Mouse (Mus musculus) lung, embryonic 16.5 days (tissue): ENCODE measurements at regions not wholly inside any gene's neighbourhood (a gene's known extent, or its start where the extent isn't known, plus 50 kb on each side); places are given as distances from the start of the nearest gene placed in this dataset.
A peak's percentile ranks its signal among the peaks of the same experiment; 100 is the strongest.

Source experiments
- ATAC-seq: fragments of 200-750 bp; cut with Nextera tagmentation; 2 replicates; pipeline ENCODE4 v1.8.0; 2017; ENCODE audit warnings: low read depth, mild to moderate bottlenecking, moderate library complexity
- H3K27ac ChIP-seq: fragments of 300-500 bp; sonication (generic); 2 replicates; pipeline ENCODE4 v1.5.1; 2014; ENCODE audit warnings: mild to moderate bottlenecking, control low read depth, low read length
- H3K27me3 ChIP-seq: fragments of 300-500 bp; sonication (generic); 2 replicates; pipeline ENCODE4 v1.6.1; 2014; ENCODE audit warnings: low read depth, low read length, mixed read lengths; ENCODE audit not compliant: control insufficient read depth, insufficient read depth
- H3K36me3 ChIP-seq: fragments of 300-500 bp; sonication (generic); 2 replicates; pipeline ENCODE4 v1.6.1; 2014; ENCODE audit warnings: low read length; ENCODE audit not compliant: control insufficient read depth, insufficient read depth
- H3K4me1 ChIP-seq: fragments of 300-500 bp; sonication (generic); replicated peaks from 2 replicates; pipeline ENCODE4 v1.6.1; 2014; ENCODE audit warnings: low read length, mixed read lengths; ENCODE audit not compliant: control insufficient read depth, insufficient read depth
- H3K4me2 ChIP-seq: fragments of 300-500 bp; sonication (generic); 2 replicates; pipeline ENCODE4 v1.6.1; 2014; ENCODE audit warnings: low read depth, low read length, control low read depth
- H3K4me3 ChIP-seq: fragments of 300-500 bp; sonication (generic); 2 replicates; pipeline ENCODE4 v1.5.1; 2014; ENCODE audit warnings: mild to moderate bottlenecking, low read length, control low read depth
- H3K9ac ChIP-seq: fragments of 300-500 bp; sonication (generic); 2 replicates; pipeline ENCODE4 v1.6.1; 2014; ENCODE audit warnings: low read length, control low read depth
- H3K9me3 ChIP-seq: fragments of 300-500 bp; sonication (generic); 2 replicates; pipeline ENCODE4 v1.6.1; 2016; ENCODE audit warnings: low read length; ENCODE audit not compliant: control insufficient read depth
- WGBS: fragments of 180-500 bp; shearing (Covaris S2); extraction: QIAGEN DNeasy Blood & Tissue Kit; methylation state at CpG from one replicate; pipeline ENCODE4 v1.1.7; 2014; 5-methylcytosine and 5-hydroxymethylcytosine counted together

DNA sequence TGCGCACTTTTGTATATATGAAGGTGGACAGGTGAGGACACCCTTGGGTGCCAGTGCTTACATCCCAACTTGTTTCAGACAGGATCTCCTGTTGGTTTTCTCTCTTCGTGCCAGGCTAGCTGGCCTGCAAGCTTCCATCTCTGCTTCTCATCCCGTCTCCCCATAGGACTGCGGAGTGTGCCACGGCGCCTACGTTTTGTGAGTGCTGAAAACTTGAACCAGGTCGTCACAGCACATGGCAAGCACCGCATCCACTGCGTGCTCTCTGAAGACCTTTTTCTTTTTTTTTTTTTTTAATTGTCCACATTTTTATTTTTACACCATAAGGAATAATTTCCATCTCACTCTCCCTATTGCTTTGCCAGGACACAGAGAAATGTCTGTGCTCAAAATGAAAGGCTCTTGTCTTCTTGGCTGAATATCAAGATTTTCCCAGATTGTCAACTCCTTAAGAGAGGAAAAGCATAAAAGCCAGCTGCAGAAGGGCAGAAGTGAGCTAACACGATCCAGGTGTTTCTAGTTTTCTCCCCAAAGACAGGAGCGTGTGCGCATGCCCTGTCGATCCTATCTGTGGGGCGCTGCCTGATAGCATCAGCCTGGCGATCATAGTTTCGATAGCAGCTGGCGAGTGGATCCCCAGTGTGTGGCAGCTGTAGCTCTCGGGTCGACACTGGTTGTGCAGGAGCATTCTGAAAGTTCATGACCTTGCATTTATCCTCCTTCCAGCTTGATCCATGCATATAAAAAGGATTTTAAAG lies 326.4 kb upstream of the Ddhd1 start:
- Histone ChIP-seq H3K36me3 (no peaks in the 10 kb centered on the region), H3K27ac (peak overlapping the region; percentile 48; the same call in 1 of the 2 replicates), H3K27me3 (no peaks in the 10 kb centered on the region), H3K4me1 (peaks cover 16% of the 10 kb centered on the region), H3K9ac (peak overlapping the region; percentile 28; the same call in 1 of the 2 replicates), H3K9me3 (no peaks in the 10 kb centered on the region), H3K4me3 (peak overlapping the region; percentile 26; the same call in 1 of the 2 replicates), H3K4me2 (peak overlapping the region; percentile 48)
- WGBS, result 40% methylated on average over 20 of the region's 20 CpGs
- ATAC-seq, result peak; percentile 79

- Histone ChIP-seq H3K9ac (no peak overlapping the region), H3K27me3 (no peaks in the 10 kb centered on the region), H3K4me1 (peaks cover 17% of the 10 kb centered on the region), H3K9me3 (no peaks in the 10 kb centered on the region), H3K36me3 (no peaks in the 10 kb centered on the region), H3K4me3 (no peak overlapping the region), H3K4me2 (no peak overlapping the region), H3K27ac (peak overlapping the region; percentile 37)
- peak; percentile 69 for ATAC-seq
- 24% methylated on average over 17 of the region's 17 CpGs for WGBS
Measured at GRCm38 (mm10) chr14:45992041-45992869, 334.3 kb upstream of the Ddhd1 start.

DNA sequence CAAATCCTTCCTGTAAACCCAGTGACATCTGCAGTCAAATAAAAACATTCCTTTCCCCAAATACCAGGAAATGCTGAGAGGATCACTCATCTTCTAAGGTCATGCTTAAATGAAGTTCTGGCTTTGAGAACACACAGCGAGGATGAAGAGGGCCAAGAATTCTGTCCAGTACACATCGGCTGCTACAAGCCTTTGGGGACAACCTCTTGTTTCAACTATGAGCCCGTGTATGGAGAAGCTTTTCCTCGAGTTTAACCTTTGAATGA lies 334.9 kb upstream of the Ddhd1 start:
- WGBS, result 23% methylated on average over 4 of the region's 4 CpGs
- Histone ChIP-seq H3K27ac (no peak overlapping the region), H3K27me3 (no peaks in the 10 kb centered on the region), H3K4me1 (peaks cover 17% of the 10 kb centered on the region), H3K9ac (no peak overlapping the region), H3K9me3 (no peaks in the 10 kb centered on the region), H3K36me3 (no peaks in the 10 kb centered on the region), H3K4me2 (no peak overlapping the region), H3K4me3 (no peak overlapping the region)
- no peak for ATAC-seq

- Histone ChIP-seq H3K4me1 (peaks cover 17% of the 10 kb centered on the region), H3K4me2 (no peak overlapping the region), H3K27me3 (no peaks in the 10 kb centered on the region), H3K36me3 (no peaks in the 10 kb centered on the region), H3K4me3 (no peak overlapping the region), H3K27ac (no peak overlapping the region), H3K9ac (no peak overlapping the region), H3K9me3 (no peaks in the 10 kb centered on the region)
- WGBS, result 5% methylated on average over 3 of the region's 3 CpGs
- peak; percentile 4; the same call in 1 of the 2 replicates for ATAC-seq
Measured at GRCm38 (mm10) chr14:45993669-45994068, 335.7 kb upstream of the Ddhd1 start.

- 13% methylated on average over 5 of the region's 5 CpGs for WGBS
- Histone ChIP-seq H3K27ac (peak overlapping the region; percentile 16; the same call in 1 of the 2 replicates), H3K36me3 (no peaks in the 10 kb centered on the region), H3K9ac (no peak overlapping the region), H3K27me3 (no peaks in the 10 kb centered on the region), H3K9me3 (no peaks in the 10 kb centered on the region), H3K4me2 (no peak overlapping the region), H3K4me1 (peaks cover 16% of the 10 kb centered on the region), H3K4me3 (no peak overlapping the region)
- peak; percentile 59 for ATAC-seq
Measured at GRCm38 (mm10) chr14:45996760-45997159, 338.8 kb upstream of the Ddhd1 start.

DNA sequence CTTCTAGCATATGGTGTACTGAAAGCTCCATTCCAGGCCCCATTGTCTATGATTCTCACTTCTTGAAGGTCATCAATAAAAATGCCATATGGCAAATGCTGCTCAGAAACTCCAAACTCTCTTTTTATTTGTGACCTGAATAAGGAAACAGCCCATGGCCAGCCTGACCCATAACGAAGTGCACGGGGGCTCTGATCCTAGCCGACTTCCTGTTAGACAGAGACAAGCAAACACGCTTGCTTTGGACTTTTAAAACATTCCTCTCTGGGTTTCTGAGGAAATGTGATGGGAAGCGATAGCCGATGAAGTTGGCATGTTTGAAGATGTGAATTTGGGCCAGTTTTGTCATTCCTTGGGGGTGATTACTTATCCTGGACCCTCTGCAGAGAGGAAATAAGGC lies 346.1 kb upstream of the Ddhd1 start:
- H3K27ac ChIP-seq, result no peak overlapping the region
- ATAC-seq, result peak; percentile 36; the same call in 1 of the 2 replicates
- 39% methylated on average over 6 of the region's 6 CpGs for WGBS

DNA sequence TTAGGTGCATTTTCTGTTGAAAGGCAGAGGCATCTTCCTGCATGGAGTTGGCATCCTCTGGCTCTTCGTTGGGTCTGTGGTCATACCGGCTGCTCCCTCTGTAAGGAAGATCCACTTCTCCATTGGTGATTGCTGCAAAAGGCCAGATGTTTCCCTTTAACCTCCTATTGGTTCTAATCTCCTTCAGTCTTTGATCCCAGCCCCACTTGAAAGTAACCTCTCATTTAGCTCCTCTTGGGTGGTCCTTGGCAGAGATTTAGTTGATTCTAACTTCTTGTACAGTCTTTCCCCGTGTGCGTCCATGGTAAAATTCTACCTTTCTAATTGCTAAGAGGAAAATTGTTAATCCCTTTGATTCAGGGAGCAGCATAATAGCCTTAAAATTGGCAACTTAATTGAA lies 347.4 kb upstream of the Ddhd1 start:
- Histone ChIP-seq H3K9ac (no peak overlapping the region), H3K4me2 (no peak overlapping the region), H3K27me3 (no peaks in the 10 kb centered on the region), H3K36me3 (no peaks in the 10 kb centered on the region), H3K9me3 (no peaks in the 10 kb centered on the region), H3K27ac (no peak overlapping the region), H3K4me3 (no peak overlapping the region), H3K4me1 (peaks cover 7% of the 10 kb centered on the region)
- no peak for ATAC-seq
- 32% methylated on average over 4 of the region's 4 CpGs for WGBS

More for the DNA sequence above, 346.1 kb upstream of the Ddhd1 start:
- no peak overlapping the region for H3K9ac ChIP-seq
- H3K27me3 ChIP-seq, result no peaks in the 10 kb centered on the region
- H3K4me1 ChIP-seq, result peaks cover 7% of the 10 kb centered on the region
- H3K36me3 ChIP-seq, result no peaks in the 10 kb centered on the region
- H3K4me3 ChIP-seq, result no peak overlapping the region
- no peaks in the 10 kb centered on the region for H3K9me3 ChIP-seq
- no peak overlapping the region for H3K4me2 ChIP-seq

DNA sequence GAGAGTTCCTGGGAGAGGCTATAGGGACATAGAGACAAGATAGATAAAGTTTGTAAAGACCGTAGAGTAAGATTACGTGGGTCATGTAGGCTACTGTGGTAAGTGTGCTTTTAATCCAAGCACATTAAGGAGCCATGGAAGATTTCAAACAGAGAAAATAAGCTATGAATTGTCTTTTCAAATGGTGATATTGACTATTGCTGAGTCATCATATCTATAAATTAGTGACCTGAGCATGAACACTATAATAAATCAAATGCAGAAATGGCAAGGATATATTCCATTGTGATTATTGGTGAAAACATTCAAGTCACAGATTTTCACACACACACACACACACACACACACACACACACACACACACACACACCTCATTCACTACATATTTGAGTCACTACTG lies 355.3 kb upstream of the Ddhd1 start:
- H3K36me3 ChIP-seq, result no peaks in the 10 kb centered on the region
- no peaks in the 10 kb centered on the region for H3K27me3 ChIP-seq
- no peaks in the 10 kb centered on the region for H3K9me3 ChIP-seq
- no peak overlapping the region for H3K9ac ChIP-seq
- H3K4me1 ChIP-seq, result peaks cover 10% of the 10 kb centered on the region
- H3K4me3 ChIP-seq, result no peak overlapping the region
- WGBS, result 88% methylated on average over 2 of the region's 2 CpGs
- no peak for ATAC-seq
- no peak overlapping the region for H3K27ac ChIP-seq
- H3K4me2 ChIP-seq, result no peak overlapping the region

DNA sequence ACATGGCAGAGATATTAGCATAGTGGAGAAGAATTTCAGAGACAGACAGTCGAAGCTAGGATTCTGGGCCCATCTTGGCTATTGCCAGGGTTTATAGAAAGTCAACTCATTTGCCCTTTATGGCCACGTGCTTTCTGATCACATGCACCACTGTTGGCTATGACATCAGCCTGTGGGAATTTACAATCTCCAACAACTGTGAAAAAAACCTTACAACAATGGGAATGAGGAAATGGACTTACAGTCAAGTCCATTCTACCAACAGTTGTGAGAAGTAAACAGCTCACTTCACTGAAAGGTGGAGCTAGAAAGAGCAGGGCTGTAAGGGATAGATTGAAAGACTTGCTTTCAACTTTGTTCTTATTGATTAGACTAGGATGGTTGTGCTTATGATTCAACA lies 356.1 kb upstream of the Ddhd1 start:
- 53% methylated on average over 2 of the region's 2 CpGs for WGBS

More for the DNA sequence above, 356.1 kb upstream of the Ddhd1 start:
- Histone ChIP-seq H3K27me3 (no peaks in the 10 kb centered on the region), H3K9ac (no peak overlapping the region), H3K9me3 (no peaks in the 10 kb centered on the region), H3K27ac (no peak overlapping the region), H3K4me3 (no peak overlapping the region), H3K36me3 (no peaks in the 10 kb centered on the region), H3K4me2 (no peak overlapping the region), H3K4me1 (peaks cover 17% of the 10 kb centered on the region)
- no peak for ATAC-seq
